Mouse (Mus musculus): ENCODE results near the gene Fam89b.
A peak's percentile ranks its signal among the peaks of the same experiment; 100 is the strongest.

The Fam89b gene

DNA sequence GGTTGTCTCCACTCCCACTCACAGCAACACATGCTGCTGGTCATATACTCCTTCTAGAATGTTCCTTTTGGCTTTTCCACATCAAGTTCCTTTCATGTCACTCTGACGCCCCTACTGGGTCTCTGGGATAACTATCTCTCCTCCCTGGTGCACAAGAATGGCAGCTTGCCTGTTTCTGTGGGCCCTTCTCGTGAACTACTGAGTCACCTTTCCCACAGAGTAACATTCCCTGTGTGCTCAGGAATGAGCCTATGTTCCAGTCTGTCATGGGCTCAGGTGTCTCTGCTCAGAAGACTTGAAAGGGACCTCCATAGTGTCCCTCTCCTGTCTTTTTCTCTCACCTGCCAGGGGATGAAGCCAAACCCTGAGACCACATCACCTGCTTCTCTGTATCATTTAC lies 10.0 kb upstream of the Fam89b start:
- DNase-seq (ENCODE audit: low read depth): no peak

DNA sequence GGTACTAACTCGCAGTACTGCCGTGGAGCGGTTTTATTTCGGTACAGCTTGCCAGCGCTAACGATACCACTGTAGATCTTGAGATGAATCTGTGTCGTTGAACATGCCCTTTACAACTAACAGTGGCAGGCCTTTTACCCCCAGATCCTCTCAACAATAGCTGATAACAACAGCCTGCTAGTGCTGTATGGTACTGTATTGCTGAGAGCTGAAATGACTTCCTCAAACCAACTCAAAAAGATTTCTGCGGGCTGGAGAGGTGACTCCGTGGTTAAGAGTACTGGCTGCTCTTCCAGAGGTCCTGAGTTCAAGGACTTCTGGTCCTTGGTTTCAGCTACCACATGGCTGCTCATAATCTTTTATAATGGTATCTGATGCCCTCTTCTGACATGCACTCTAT lies 4.9 kb upstream of the Fam89b start:
- no peak for DNase-seq (ENCODE audit: low read depth)

DNA sequence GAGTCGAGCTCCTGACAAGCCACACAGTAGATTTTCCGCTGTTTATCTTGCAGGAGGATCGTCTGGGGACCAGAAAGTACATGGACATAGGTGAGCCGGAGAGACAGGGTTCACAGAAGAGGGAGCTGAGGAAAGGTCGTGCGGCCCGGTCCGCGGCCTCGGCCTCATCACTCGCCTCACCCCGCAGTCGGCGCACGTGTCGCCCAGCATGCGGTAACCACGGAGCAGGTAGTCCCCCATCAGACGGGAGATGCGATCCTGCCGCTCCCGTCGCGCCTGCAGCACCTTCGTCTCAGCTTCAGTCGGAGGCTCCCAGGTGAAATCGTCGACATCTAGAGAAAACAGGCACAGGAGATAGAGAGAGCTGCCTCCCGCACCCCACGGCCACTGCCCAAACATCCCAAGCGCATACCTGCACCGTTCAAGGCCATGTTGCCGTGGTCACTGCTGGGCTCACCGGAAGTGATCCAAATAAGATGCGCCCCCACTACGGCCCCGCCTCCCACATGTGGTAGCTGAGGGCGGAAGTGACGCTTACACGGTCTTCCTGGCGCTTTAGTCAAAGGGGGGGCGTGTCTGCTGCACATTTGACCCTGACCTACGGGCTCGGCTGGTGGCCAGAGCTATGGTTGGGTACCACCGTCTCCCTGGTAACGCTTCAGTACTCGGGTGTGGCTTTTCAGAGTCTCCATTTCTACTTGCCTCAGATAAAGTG lies 2.0 kb upstream of the Fam89b start:
- DNase-seq (ENCODE audit: low read depth): peak; percentile 98

GRCm38 (mm10) chr19:5730314-5731186 lies 1.1 kb upstream of the Fam89b start:
- DNase-seq (ENCODE audit: low read depth): no peak

DNA sequence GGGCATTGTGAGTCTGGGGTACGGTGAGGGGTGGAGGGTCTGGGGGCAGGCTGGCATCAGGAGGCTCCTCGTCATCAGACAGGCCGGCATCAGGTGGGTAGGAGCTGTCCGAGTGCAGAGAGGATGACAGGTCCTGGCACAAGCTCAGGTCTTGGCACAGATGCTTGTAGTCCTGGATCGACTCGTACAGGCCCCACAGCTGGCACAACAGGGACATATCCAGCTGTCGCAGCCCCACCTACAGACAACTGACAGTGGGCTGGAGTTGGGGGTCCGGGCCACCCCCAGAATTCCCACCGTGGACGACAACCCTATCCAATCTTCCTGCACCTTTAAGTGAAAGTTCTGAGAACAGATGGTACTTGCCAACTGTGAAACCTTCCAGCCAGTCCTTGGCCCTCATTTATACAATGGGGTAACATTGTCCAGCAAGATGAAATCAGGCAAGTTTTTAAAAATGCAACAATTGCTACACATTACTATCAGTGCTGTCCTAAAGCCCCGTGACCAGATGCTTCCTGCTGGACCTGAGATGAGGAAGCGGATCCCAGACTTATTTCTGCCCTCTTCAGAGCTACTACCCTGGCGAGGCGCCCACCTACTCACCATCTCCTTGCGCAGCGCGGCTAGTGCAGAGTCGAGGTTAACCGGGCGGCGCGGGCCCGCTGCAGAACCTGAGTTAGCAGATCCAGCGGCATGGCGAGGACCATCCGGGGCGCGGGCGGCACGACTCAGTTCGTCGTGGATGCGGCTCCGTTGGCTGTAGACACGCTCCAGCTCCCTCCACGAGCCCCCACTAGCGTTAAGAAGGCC lies 616 bp downstream of the Fam89b start:
- peak; percentile 38 for DNase-seq (ENCODE audit: low read depth)

GRCm38 (mm10) chr19:5727701-5728100 lies 1.8 kb downstream of the Fam89b start:
- DNase-seq (ENCODE audit: low read depth): peak; percentile 91

DNA sequence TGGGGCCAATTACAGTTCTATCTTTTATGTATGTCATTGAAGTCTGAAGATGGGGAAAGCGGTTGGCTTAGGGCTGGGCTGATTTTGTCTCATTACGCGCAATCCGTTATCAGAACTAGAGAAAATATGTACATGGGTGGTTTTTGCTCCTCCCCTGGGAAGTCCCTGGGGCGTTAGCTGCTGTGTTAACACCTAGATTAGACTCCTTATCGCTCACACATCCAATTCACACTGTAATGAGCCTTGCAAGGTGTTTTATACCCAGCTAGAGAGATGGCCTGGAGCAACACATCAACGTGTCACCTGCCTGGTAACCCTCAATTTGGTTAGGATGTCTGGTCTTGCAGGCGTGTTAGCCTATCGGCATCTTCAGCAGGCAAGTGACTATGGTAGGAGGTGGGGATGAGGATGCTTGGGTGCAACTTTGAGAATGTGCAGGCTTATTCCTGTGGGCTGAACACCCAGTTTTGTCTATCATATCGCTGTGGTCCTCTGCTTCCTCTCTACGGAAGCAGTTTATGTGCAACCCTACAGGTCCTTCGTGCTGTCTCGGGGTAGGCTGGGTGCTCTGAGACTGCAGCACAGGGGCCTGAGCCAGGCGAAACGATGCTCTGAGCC lies 2.4 kb downstream of the Fam89b start:
- DNase-seq (ENCODE audit: low read depth): peak; percentile 76

GRCm38 (mm10) chr19:5725767-5726515 lies 3.5 kb downstream of the Fam89b start, which contains the start of gene Ehbp1l1:
Gene Ehbp1l1, minus strand, starts transcription at chr19:5726317.
- DNase-seq (ENCODE audit: low read depth): peak; percentile 76

GRCm38 (mm10) chr19:5725029-5725707 lies 4.3 kb downstream of the Fam89b start:
- peak; percentile 68 for DNase-seq (ENCODE audit: low read depth)

- DNase-seq (ENCODE audit: low read depth): peak; percentile 99
These were observed 4.9 kb downstream of the Fam89b start for GRCm38 (mm10) chr19:5724549-5724941.

GRCm38 (mm10) chr19:5723934-5724548 lies 5.4 kb downstream of the Fam89b start:
- no peak for DNase-seq (ENCODE audit: low read depth)

DNA sequence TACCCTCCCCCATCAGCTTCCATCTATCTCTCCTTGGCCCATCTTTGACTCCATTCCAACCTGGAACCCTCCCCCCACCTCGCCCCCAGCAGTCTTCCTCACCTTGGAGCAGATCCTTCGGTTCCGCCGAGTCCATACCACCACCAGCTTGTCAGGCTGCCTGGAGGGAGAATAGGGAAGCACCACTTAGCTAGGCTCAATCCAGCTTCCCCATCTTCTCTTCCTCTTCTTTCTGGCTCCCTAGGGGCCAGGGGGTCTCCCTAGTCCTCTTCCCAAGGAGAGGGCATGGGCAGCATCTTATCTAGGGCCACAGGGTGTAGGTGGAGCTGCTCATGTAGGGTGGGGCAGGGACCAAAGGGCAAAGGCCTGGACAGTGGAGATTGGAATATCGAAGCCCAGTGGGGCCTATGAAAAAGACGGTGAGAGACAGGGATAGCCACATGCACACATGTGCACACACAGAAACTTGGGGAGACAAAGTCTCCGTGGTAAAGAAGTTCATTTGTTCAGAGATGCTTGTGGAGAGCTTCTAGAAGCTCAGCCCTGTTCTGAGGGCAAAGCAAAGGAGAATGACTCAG lies 6.5 kb downstream of the Fam89b start:
- DNase-seq (ENCODE audit: low read depth): no peak

DNA sequence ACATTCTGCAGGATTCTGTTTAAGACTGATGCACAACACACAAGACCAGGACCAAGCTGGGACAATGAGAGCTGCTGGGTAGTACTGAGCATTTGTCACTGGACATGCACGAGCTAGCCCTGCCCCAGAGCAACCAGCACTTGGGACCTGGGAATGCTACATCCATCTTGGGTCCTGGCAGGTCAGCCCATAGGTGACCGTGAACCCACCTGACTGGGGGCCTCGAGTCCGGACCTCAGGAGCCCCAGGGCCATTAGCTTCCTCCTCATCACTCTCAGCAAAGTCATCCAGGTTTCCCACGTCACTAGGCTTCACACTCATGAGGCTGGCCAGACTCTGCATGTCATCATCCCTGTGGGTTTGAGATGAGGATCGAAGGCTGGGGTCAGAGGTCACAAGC lies 8.2 kb downstream of the Fam89b start:
- DNase-seq (ENCODE audit: low read depth): no peak

- peak; percentile 64 for DNase-seq (ENCODE audit: low read depth)
These were observed 12.5 kb downstream of the Fam89b start for GRCm38 (mm10) chr19:5716955-5717354.

DNA sequence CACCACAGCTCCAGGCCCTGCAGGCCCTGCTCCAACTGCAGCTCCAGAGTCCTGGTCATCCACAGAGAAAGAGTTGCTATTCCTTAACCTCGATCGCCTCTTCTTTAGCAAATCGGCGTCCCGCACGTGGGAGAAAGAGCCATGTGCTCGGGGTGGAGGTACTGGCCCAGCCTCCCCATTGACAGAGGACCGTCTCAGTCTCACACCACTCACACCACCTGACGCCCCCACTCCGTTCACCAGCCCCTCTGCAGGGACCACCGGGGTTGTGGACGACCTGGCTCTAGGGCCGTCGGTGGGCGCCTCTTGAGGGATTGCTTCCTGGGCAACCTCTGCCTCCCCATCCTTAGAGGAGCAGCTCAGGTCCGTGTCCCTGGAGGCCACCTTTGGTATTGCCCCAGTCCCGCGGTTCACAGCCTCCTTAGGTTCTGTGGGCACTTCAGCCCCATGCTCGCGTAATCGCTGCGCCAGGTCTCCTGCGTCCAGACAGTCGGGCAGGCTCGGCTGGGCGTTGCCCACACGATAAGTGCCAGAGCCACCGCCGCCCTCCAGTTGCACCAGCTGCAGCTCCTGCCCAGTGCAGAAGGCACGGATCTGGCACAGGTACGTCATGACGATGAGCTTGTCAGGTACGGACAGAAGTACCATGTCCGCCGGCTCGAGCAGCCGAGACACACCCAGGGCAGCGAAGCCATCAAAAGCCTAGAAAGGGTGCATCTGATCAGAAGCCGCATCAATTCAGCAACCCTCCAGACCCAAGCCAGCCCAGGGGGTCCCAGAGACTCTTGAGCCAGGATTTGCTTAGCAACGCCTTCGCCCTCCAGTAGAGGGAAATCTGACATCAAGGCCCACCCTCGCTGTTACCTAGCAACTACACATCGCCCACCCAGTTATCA lies 13.4 kb downstream of the Fam89b start:
- DNase-seq (ENCODE audit: low read depth): no peak

- DNase-seq (ENCODE audit: low read depth): peak; percentile 67
These were observed 15.7 kb downstream of the Fam89b start for GRCm38 (mm10) chr19:5713730-5714129.

DNA sequence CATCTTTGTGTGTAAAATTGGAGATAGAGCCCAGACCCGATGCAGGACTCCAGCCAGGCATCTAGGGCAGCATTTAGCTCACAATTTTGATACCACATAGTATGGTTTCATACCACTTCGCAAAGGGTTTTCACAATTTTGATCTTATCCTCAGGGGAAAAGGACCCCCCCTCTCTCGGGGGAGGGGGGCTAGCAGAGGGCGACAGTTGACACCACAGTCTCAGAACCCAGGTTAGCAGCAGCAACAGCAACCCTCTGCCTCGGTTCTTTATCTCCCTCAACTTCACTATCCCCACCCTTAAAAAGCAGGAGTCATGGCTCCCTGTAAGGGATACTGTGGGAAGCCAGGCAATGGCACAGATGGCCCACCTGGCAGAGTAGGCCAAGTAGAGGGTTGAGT lies 16.2 kb downstream of the Fam89b start:
- no peak for DNase-seq (ENCODE audit: low read depth)

GRCm38 (mm10) chr19:5711907-5712460 lies 17.5 kb downstream of the Fam89b start:
- DNase-seq (ENCODE audit: low read depth): no peak

Measured in 416B (cell line).